Mouse (Mus musculus) embryonic facial prominence, embryonic 13.5 days (tissue): ENCODE results near the gene Rnf145. TPM values are rescaled to one million over a fixed set of nuclear protein-coding genes. Genes with fewer than 3 reads are reported as not detected.

Source experiments
- ATAC-seq: fragments of 200-750 bp; cut with Nextera tagmentation; 2 replicates; pipeline ENCODE4 v1.8.0; 2017; ENCODE audit warnings: low read depth; ENCODE audit not compliant: insufficient number of reproducible peaks, insufficient read depth, low FRiP score, low TSS enrichment
- H3K27ac ChIP-seq: fragments of 300-500 bp; sonication (generic); 2 replicates; pipeline ENCODE4 v1.5.1; 2015; ENCODE audit warnings: moderate library complexity, mild to moderate bottlenecking, inconsistent platforms
- H3K27me3 ChIP-seq: fragments of 300-500 bp; sonication (generic); 2 replicates; pipeline ENCODE4 v1.6.1; 2015; ENCODE audit warnings: mild to moderate bottlenecking, inconsistent platforms
- H3K36me3 ChIP-seq: fragments of 300-500 bp; sonication (generic); 2 replicates; pipeline ENCODE4 v1.6.1; 2015; ENCODE audit warnings: mild to moderate bottlenecking, inconsistent platforms
- H3K4me1 ChIP-seq: fragments of 300-500 bp; sonication (generic); 2 replicates; pipeline ENCODE4 v1.6.1; 2015; ENCODE audit warnings: inconsistent platforms
- H3K4me2 ChIP-seq: fragments of 300-500 bp; sonication (generic); 2 replicates; pipeline ENCODE4 v1.6.1; 2015; ENCODE audit warnings: moderate library complexity, mild to moderate bottlenecking, inconsistent platforms
- H3K4me3 ChIP-seq: fragments of 300-500 bp; sonication (generic); 2 replicates; pipeline ENCODE4 v1.5.1; 2015; ENCODE audit warnings: mild to moderate bottlenecking, inconsistent platforms
- H3K9ac ChIP-seq: fragments of 300-500 bp; sonication (generic); 2 replicates; pipeline ENCODE4 v1.6.1; 2015; ENCODE audit warnings: mild to moderate bottlenecking, inconsistent platforms
- H3K9me3 ChIP-seq: fragments of 300-500 bp; sonication (generic); 2 replicates; pipeline ENCODE4 v1.6.1; 2016; ENCODE audit warnings: inconsistent platforms
- WGBS: fragments of 180-500 bp; shearing (Covaris S2); methylation state at CpG from one replicate; pipeline ENCODE4 v1.1.7; 2015; ENCODE audit warnings: mixed read lengths; 5-methylcytosine and 5-hydroxymethylcytosine counted together
- polyA plus RNA-seq: library from polyadenylated mRNA; unstranded; fragments of >200 nt; fragmentation: Nextera tagmentation; extraction: Ambion mirVana; gene quantifications from 2 replicates; pipeline ENCODE4 v1.2.1, GENCODE M21; 2015

The Rnf145 gene
- polyA plus RNA-seq, 1 experiment from 2014 or later = 73.6 TPM

DNA sequence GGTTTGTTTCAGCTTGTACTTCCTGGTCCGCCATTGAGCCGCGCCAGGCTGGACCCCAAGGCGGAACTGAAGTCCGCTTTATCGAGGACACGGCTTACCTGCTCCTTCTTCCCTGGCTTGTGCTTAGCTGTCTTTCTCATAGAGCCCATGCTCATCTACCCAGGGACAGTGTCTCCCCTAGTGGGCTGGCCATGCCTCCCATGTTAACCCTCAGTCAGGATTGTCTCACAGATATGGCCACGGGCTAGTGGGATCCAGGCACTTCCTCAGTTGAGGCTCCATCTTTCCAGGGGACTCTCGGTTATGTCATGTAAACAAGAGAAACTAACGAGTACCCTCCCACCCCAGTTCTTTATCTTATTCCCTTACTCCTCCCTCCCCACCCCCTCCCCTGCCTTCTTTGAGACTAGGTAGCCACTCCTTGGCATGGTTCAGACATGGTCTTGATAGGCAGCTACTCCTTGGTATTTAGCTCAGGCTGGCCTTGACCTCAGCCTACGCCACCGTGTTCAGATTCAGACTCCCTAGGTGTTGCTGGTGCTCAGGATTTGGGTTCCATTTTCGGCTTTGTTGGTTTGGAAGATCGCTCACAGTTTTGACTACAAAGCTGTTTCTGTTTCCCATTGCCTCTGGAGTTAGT, 9.9 kb downstream of the Rnf145 start:
- no peaks in the 10 kb centered on the region for H3K27me3 ChIP-seq
- no peak for ATAC-seq
- no peak overlapping the region for H3K4me2 ChIP-seq
- peaks cover 70% of the 10 kb centered on the region for H3K36me3 ChIP-seq
- no peak overlapping the region for H3K27ac ChIP-seq
- 93% methylated on average over 14 of the region's 14 CpGs for WGBS
- H3K9ac ChIP-seq = no peak overlapping the region
- no peaks in the 10 kb centered on the region for H3K9me3 ChIP-seq
- H3K4me3 ChIP-seq = no peak overlapping the region
- H3K4me1 ChIP-seq = peaks cover 3% of the 10 kb centered on the region; the same call in 1 of the 2 replicates

DNA sequence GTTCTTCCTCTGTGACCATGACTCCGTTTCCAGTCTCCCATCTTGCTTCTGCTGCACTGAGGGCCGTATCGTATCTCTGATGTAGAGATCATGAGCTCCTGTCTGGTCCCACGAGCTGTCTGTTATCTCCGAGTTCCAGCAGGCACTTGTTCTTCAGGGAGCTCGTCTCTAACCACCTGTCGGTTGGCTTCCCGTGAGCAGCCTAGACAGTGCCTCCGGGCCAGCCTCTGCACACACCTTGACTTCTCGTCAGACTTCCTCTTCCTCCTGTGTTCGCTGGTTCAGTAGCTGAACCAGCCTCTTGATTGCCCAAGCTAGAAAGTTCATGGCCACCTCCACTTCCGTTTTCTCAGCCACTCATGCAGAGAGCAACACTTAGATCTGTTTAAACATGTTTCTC, 10.4 kb downstream of the Rnf145 start:
- Histone ChIP-seq H3K27ac (no peak overlapping the region), H3K27me3 (no peaks in the 10 kb centered on the region), H3K4me2 (no peak overlapping the region), H3K9ac (no peak overlapping the region), H3K4me3 (no peak overlapping the region), H3K9me3 (no peaks in the 10 kb centered on the region), H3K36me3 (peaks cover 74% of the 10 kb centered on the region), H3K4me1 (peaks cover 3% of the 10 kb centered on the region; the same call in 1 of the 2 replicates)
- WGBS = 87% methylated on average over 12 of the region's 12 CpGs
- no peak for ATAC-seq

DNA sequence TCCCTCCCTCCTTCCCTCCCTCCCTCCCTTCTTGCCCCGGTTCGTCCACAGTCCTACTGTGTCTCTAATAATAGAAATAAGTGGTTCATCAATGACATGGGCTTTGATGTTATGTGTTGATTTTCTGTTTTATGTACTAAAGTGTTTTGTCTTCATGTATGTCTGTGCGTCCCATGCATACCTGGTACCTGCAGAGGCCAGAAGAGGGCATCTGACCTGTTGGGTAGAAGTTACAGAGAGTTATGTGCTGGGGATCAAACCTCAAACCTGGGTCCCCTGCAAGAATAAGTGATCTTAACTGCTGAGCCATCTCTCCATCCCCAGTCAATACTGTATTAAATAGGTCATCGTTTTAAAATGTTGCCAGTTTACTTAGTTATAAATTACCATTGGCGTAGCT, 11.0 kb downstream of the Rnf145 start:
- WGBS = 88% methylated on average over 5 of the region's 5 CpGs
- Histone ChIP-seq H3K36me3 (peaks cover 74% of the 10 kb centered on the region), H3K4me1 (peaks cover 4% of the 10 kb centered on the region), H3K27ac (no peak overlapping the region), H3K9ac (no peak overlapping the region), H3K4me3 (no peak overlapping the region), H3K4me2 (no peak overlapping the region), H3K27me3 (no peaks in the 10 kb centered on the region), H3K9me3 (no peaks in the 10 kb centered on the region)
- ATAC-seq = no peak

DNA sequence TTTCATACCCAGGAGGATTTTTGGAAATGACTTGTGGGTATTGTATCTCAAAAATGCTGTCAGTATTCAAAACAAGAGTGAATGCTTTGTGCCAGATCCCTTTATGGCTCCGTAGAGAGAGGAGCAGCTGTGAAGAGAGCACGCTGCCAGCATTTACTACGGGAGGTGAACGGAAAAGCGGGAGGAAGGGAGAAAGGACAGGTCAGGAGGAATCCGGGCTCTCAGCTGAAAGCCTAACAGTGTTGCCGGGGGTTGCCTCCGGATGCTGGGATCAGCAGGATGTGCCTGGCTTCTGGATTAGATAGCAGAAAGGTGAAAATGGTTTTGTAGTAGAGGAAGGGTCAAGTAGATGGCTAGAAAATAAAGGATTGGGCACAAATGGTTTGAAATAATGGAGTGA, 11.6 kb downstream of the Rnf145 start:
- WGBS = 83% methylated on average over 8 of the region's 8 CpGs
- Histone ChIP-seq H3K4me2 (no peak overlapping the region), H3K27ac (no peak overlapping the region)

DNA sequence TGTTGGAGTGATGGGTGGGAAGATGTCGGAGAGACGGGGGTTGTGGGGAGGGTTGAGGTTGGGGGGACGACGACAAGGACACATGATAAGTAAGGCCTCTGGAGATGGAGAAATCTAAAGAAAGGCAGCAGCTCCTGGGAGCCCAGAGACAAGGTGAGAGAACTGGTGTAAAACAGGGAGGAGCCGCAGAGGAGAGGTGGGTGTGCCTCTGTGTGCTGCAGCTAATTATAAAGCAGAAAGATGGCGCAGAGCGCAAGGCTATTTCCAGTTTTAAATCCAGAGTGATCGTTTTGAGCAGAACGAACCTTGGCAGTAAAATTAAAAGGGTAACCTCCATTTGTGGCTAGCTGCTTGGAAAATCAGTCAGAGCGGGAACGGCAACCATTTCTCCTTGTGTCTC, 12.1 kb downstream of the Rnf145 start:
- no peak overlapping the region for H3K4me3 ChIP-seq
- no peak overlapping the region for H3K4me2 ChIP-seq
- H3K4me1 ChIP-seq = peaks cover 11% of the 10 kb centered on the region
- H3K36me3 ChIP-seq = peaks cover 73% of the 10 kb centered on the region
- no peak overlapping the region for H3K9ac ChIP-seq
- 89% methylated on average over 11 of the region's 11 CpGs for WGBS
- H3K27me3 ChIP-seq = no peaks in the 10 kb centered on the region
- no peaks in the 10 kb centered on the region for H3K9me3 ChIP-seq
- no peak overlapping the region for H3K27ac ChIP-seq
- ATAC-seq = no peak

More for the DNA sequence above, 11.6 kb downstream of the Rnf145 start:
- no peak for ATAC-seq
- H3K27me3 ChIP-seq = no peaks in the 10 kb centered on the region
- no peak overlapping the region for H3K9ac ChIP-seq
- H3K4me3 ChIP-seq = no peak overlapping the region
- H3K9me3 ChIP-seq = no peaks in the 10 kb centered on the region
- H3K36me3 ChIP-seq = peaks cover 73% of the 10 kb centered on the region
- peaks cover 9% of the 10 kb centered on the region for H3K4me1 ChIP-seq

DNA sequence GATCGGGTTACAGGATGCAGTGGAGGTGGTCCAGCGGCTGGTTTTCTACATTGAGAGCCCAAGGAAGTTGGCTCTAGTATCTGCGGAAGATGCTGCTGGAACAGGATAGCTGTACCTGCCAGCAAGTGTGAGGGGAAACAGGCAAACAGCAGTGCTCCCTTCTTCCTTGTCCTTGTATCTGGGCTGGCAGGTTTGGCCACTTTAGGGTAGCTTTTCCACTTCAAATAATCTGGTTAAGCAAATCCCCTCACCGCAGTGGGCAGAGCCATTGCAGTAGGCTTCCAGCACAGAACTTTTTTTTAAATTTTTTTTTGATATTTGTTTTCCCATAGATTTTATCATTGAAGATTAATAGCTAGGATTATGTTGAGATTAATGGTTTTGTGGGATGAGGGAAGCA, 12.9 kb downstream of the Rnf145 start:
- H3K4me3 ChIP-seq = no peak overlapping the region
- no peak overlapping the region for H3K27ac ChIP-seq
- no peaks in the 10 kb centered on the region for H3K9me3 ChIP-seq
- H3K4me2 ChIP-seq = no peak overlapping the region
- peaks cover 11% of the 10 kb centered on the region for H3K4me1 ChIP-seq
- H3K36me3 ChIP-seq = peaks cover 68% of the 10 kb centered on the region
- WGBS = 81% methylated on average over 4 of the region's 4 CpGs
- no peaks in the 10 kb centered on the region for H3K27me3 ChIP-seq
- no peak for ATAC-seq
- H3K9ac ChIP-seq = no peak overlapping the region

DNA sequence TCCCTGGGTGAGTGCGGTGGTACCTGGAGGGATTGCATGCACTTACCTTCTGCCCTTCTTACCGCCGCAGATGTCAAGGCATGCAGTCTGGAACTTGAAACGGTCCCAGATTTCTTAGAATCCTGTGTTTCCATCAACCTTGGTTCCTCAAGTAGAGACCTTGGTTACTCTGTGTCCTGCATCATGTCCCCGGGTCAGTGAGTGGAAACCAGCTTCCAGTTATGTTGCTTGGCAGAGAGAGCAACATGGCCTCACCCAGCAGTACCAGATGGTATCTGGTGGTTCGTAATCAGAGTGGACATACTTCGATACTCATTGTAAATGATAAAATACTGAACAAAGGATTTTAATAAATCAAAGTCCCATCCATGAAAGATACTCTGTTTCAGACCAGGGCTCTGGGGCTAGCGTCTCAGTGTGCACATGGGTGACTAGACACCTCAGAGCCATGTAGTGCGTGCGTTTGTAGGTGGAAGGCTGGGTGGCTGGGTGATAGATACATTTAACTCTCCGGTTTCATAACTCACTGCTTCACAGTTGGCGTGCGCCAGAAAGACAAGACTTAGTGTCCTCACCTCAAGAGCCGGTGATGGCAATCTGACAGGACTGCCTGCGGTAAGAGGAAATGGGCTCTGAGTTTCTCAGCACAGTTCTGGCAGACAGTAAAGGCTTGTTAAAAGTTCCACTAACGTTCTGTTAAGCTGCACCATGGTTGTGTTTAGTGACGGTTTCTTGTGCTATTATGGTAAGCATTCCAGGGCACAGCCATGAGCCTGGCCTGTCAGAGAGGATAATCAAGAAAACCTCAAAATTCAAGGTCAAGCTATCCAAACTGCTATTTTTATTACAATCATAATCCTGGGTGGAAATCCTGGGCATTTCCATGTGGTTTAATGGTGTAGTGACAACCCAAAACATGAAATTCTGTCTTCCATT, 14.3 kb downstream of the Rnf145 start:
- no peaks in the 10 kb centered on the region for H3K27me3 ChIP-seq
- no peak overlapping the region for H3K4me3 ChIP-seq
- H3K9me3 ChIP-seq = no peaks in the 10 kb centered on the region
- no peak overlapping the region for H3K9ac ChIP-seq
- peaks cover 68% of the 10 kb centered on the region for H3K36me3 ChIP-seq
- 86% methylated on average over 17 of the region's 17 CpGs for WGBS
- no peak overlapping the region for H3K27ac ChIP-seq
- H3K4me1 ChIP-seq = peaks cover 11% of the 10 kb centered on the region
- H3K4me2 ChIP-seq = no peak overlapping the region
- 0 out of 2 replicates have a peak, but pooled peaks have one; percentile 52 for ATAC-seq

DNA sequence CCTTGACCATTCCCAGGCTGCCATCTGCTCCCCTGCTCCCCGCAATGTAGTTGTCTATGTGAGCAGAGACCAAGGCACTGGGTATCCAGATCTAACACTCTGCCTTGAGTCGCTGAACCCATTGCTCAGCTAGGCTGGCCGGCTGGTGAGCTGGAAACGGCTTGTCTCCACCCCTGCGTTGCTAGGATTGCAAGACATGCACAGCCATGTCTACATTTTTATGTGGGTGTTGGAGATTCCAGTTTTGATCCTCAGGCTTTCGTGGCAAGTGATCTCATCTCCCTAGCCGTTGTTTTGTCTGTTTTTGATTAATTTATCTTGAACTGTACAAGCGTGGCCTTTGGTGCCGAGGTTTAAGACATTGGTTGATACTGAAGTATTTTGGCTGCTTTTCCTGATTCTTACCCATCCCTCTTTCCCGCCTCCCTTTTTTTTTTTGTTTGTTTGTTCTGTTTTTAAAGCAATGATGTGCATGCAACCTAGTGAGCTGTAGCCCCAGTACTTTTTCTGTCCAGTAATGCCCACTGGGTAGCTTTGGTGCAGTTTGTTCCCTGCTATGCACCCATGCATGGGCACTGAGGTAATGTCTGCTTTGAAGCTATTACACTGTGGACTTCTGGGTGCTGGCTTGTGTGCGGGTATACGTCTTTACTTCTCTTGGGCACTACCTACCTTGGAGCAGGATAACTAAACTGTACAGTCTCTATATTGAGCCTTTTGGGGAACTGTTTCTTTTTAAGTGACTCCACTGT, 16.4 kb downstream of the Rnf145 start:
- no peak overlapping the region; the same call in 1 of the 2 replicates for H3K9ac ChIP-seq
- peaks cover 31% of the 10 kb centered on the region for H3K4me1 ChIP-seq
- H3K27ac ChIP-seq = no peak overlapping the region
- no peaks in the 10 kb centered on the region for H3K27me3 ChIP-seq
- no peak for ATAC-seq
- no peak overlapping the region for H3K4me2 ChIP-seq
- no peak overlapping the region for H3K4me3 ChIP-seq
- WGBS = 61% methylated on average over 12 of the region's 12 CpGs
- no peaks in the 10 kb centered on the region for H3K9me3 ChIP-seq
- peaks cover 60% of the 10 kb centered on the region for H3K36me3 ChIP-seq

DNA sequence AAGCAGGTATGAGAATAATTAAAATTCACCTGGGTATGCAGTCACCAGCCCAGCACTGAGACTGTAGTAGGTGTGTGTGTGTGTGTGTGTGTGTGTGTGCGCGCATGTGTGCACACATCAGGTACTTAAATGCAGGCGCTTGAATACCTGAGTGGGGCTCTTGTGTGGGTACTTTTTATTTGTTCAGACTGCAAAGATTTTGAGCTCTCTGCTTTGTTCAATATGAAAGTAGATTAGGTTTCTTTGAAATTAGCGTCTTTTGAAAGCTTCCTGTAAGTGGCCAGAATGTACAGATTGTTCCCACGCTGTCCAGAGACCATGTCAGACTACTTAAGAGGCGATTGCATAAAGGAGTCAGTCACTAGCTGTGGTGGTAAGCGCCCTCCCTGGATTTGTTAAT, 18.6 kb downstream of the Rnf145 start:
- no peak overlapping the region for H3K9ac ChIP-seq
- H3K27ac ChIP-seq = no peak overlapping the region
- WGBS = 90% methylated on average over 7 of the region's 7 CpGs
- H3K9me3 ChIP-seq = no peaks in the 10 kb centered on the region
- H3K4me1 ChIP-seq = peaks cover 31% of the 10 kb centered on the region
- H3K4me3 ChIP-seq = no peak overlapping the region
- no peak for ATAC-seq
- no peak overlapping the region for H3K4me2 ChIP-seq
- peaks cover 53% of the 10 kb centered on the region for H3K36me3 ChIP-seq
- H3K27me3 ChIP-seq = no peaks in the 10 kb centered on the region

DNA sequence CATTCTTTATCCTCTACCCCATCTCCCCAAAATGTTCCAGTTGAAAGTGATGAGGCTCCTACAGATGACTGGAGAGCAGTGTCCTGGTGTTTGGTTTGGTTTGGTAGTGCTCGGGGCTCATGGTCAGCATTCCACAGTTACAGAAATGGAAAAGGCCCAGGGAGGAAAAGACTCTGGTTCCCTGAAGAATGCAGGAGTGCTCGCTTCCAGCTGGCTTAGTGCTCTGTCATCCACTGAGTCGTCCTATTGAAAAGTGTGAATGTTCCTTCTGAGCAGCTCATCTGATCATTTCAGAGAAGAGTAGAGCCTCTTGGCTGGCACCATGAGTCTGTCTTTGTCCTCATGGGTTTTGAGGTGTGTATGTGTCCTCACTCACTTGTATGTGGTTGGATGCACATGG, 19.3 kb downstream of the Rnf145 start:
- ATAC-seq = no peak
- Histone ChIP-seq H3K9me3 (no peaks in the 10 kb centered on the region), H3K9ac (no peak overlapping the region), H3K27me3 (no peaks in the 10 kb centered on the region), H3K27ac (no peak overlapping the region), H3K36me3 (peaks cover 46% of the 10 kb centered on the region), H3K4me2 (no peak overlapping the region), H3K4me3 (no peak overlapping the region), H3K4me1 (peaks cover 27% of the 10 kb centered on the region)
- WGBS = 87% methylated on average over 3 of the region's 3 CpGs

DNA sequence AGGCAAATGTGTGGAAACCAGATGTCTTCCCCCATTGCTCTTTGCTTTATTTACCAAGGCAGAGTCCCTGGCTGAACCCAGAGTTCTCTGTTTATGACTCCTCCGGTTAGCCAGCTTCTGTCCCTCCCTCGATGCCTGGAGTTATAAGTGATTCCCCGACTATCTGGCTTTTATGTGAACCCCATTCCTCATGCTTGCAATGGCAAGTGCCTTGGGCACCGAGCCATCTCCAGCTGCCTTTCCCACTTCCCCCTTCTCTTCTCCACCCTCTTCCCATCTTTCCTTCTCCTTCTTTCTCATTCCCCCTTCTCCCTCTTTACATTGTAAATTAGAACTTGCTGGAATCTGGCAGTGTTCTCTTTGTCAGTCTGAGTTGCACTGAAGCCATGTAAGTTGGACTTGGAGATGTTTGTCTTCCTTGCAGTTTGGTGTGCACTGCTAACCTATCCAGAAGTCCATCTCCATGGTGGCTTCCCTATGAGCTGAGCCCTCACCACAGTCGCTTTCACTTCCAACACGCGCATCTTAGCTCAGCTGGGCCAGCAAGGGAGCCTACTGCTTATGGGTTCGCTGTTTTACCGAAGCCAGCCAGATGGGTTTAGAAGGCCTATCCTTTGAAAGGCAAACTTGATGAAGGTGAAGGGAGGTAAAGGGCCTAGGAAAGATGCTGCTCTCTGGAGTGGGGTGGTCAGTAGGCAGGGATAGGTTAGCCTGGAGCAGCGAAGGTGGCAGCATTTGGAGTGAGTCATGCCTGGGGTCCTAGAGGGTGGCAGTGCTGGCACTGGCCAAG, 19.9 kb downstream of the Rnf145 start:
- H3K9ac ChIP-seq = no peak overlapping the region
- peaks cover 27% of the 10 kb centered on the region for H3K4me1 ChIP-seq
- no peak overlapping the region for H3K4me2 ChIP-seq
- ATAC-seq = no peak
- peak overlapping the region; percentile 48 for H3K27ac ChIP-seq
- H3K4me3 ChIP-seq = no peak overlapping the region
- H3K9me3 ChIP-seq = no peaks in the 10 kb centered on the region
- WGBS = 88% methylated on average over 10 of the region's 10 CpGs
- no peaks in the 10 kb centered on the region for H3K27me3 ChIP-seq
- H3K36me3 ChIP-seq = peaks cover 48% of the 10 kb centered on the region
